Mouse (Mus musculus) hindbrain, embryonic 11.5 days (tissue): Measurements from ENCODE around the gene Fam83f. TPM values are rescaled to one million over a fixed set of nuclear protein-coding genes. Genes with fewer than 3 reads are reported as not detected.

Experiments
- ATAC-seq: fragments of 200-750 bp; cut with Nextera tagmentation; 2 replicates; pipeline ENCODE4 v1.8.0; 2017; ENCODE audit warnings: mild to moderate bottlenecking, moderate TSS enrichment, moderate library complexity; ENCODE audit not compliant: low FRiP score
- DNase-seq: peaks from one replicate; pipeline ENCODE4 v3.0.0-alpha.2; 2015; ENCODE audit warnings: low spot score
- H3K27ac ChIP-seq: fragments of 300-500 bp; sonication (generic); 2 replicates; pipeline ENCODE4 v1.5.1; 2014; ENCODE audit warnings: mild to moderate bottlenecking, low read depth, low read length
- H3K27me3 ChIP-seq: fragments of 300-500 bp; sonication (generic); 2 replicates; pipeline ENCODE4 v1.6.1; 2014; ENCODE audit warnings: mild to moderate bottlenecking, low read length, moderate library complexity, mixed read lengths; ENCODE audit not compliant: control insufficient read depth, insufficient read depth
- H3K36me3 ChIP-seq: fragments of 300-500 bp; sonication (generic); 2 replicates; pipeline ENCODE4 v1.6.1; 2014; ENCODE audit warnings: mild to moderate bottlenecking, low read length, moderate library complexity, mixed read lengths; ENCODE audit not compliant: control insufficient read depth, insufficient read depth
- H3K4me1 ChIP-seq: fragments of 300-500 bp; sonication (generic); replicated peaks from 2 replicates; pipeline ENCODE4 v1.6.1; 2014; ENCODE audit warnings: low read length, mixed read lengths; ENCODE audit not compliant: control insufficient read depth, insufficient read depth
- H3K4me2 ChIP-seq: fragments of 300-500 bp; sonication (generic); replicated peaks from 2 replicates; pipeline ENCODE4 v1.6.1; 2014; ENCODE audit warnings: mild to moderate bottlenecking, low read depth, low read length
- H3K4me3 ChIP-seq: fragments of 300-500 bp; sonication (generic); 2 replicates; pipeline ENCODE4 v1.5.1; 2014; ENCODE audit warnings: low read depth, low read length
- H3K9ac ChIP-seq: fragments of 300-500 bp; sonication (generic); 2 replicates; pipeline ENCODE4 v1.6.1; 2014; ENCODE audit warnings: low read depth, low read length
- H3K9me3 ChIP-seq: fragments of 300-500 bp; sonication (generic); 2 replicates; pipeline ENCODE4 v1.6.1; 2016; ENCODE audit warnings: low read length; ENCODE audit not compliant: control insufficient read depth
- WGBS: fragments of 180-500 bp; shearing (Covaris S2); extraction: QIAGEN DNeasy Blood & Tissue Kit; methylation state at CpG from one replicate; pipeline ENCODE4 v1.1.7; 2014; 5-methylcytosine and 5-hydroxymethylcytosine counted together
- polyA plus RNA-seq: library from polyadenylated mRNA; unstranded; fragments of >200 nt; fragmentation: Nextera tagmentation; extraction: Ambion mirVana; gene quantifications from 2 replicates; pipeline ENCODE4 v1.2.1, GENCODE M21; 2014

The Fam83f gene
- polyA plus RNA-seq, 1 experiment from 2014 or later = 0.11 TPM

DNA sequence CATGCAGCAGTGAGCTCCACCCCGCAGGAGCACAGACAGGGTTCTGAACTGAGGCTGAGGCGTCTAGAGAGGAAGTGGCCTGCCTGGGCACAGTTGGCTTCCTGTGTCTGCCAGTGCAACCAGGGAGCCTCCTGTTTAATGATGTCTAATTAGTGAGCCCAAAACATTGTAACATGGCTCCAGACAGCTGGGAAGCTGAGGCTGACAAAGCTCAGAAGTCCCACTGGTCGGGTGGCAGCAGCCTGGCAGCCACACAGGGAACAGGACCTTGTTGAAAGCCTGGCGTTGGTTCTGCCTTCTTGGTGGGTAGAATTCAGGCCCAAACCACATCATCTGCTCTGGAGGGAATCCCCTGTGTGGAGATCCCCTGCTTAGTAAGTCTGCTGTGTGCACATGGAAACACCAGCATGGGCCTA is 9.8 kb downstream of the Fam83f start:
- H3K4me1 ChIP-seq = peaks cover 6% of the 10 kb centered on the region
- H3K36me3 ChIP-seq = no peaks in the 10 kb centered on the region
- DNase-seq (no peak), ATAC-seq (no peak)
- H3K4me3 ChIP-seq = no peak overlapping the region
- 82% methylated on average over 4 of the region's 4 CpGs for WGBS
- H3K4me2 ChIP-seq = no peak overlapping the region
- H3K9ac ChIP-seq = no peak overlapping the region
- no peak overlapping the region for H3K27ac ChIP-seq
- H3K9me3 ChIP-seq = no peaks in the 10 kb centered on the region
- H3K27me3 ChIP-seq = no peaks in the 10 kb centered on the region

DNA sequence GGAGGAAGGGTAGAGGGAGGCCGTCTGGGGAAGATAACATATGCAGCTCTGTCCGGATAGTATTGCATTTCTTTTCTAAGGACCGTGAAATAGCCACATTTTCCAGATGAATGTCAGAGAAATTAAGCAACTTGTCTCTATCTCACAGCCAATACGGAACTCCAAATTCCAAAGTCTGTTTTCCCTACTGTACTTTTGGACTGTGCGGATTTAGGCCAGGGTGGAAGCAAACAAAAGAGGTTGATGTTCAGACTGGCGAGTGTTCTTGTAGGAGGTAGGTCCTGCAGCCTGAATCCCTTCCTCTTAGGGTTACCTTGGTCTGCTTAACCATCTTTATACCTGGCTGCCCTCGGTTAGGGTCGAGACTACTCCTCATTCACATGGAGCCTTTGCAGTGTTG is 10.7 kb downstream of the Fam83f start:
- H3K4me3 ChIP-seq = no peak overlapping the region
- ATAC-seq = no peak
- H3K27me3 ChIP-seq = no peaks in the 10 kb centered on the region
- peaks cover 6% of the 10 kb centered on the region for H3K4me1 ChIP-seq
- DNase-seq = no peak
- WGBS = 86% methylated on average over 8 of the region's 8 CpGs
- H3K27ac ChIP-seq = no peak overlapping the region
- H3K9ac ChIP-seq = no peak overlapping the region
- H3K36me3 ChIP-seq = no peaks in the 10 kb centered on the region
- H3K4me2 ChIP-seq = no peak overlapping the region
- no peaks in the 10 kb centered on the region for H3K9me3 ChIP-seq

DNA sequence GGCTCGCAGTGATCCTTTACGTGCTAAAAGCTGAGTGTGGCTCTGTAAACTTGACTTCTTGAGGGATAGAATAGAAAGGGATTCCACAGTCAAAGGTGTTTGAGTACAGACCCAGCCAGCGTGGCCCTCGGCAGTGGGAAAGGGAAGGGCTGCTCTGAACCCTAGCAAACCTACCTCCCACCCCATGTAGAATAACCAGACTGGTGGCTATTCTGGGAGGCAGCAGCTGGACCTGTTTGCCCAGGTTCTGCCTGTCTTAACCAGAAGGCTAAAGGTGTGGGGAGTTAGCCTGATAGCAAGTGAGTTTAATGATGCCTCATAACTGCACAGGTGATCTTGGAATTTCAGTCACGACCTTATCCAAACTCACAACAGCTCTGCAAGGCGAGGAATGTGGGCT is 11.5 kb downstream of the Fam83f start:
- H3K4me3 ChIP-seq = no peak overlapping the region
- peaks cover 6% of the 10 kb centered on the region for H3K4me1 ChIP-seq
- no peak overlapping the region for H3K4me2 ChIP-seq
- H3K27ac ChIP-seq = no peak overlapping the region
- H3K9me3 ChIP-seq = no peaks in the 10 kb centered on the region
- no peaks in the 10 kb centered on the region for H3K36me3 ChIP-seq
- DNase-seq (no peak), ATAC-seq (no peak)
- 85% methylated on average over 6 of the region's 6 CpGs for WGBS
- H3K9ac ChIP-seq = no peak overlapping the region
- no peaks in the 10 kb centered on the region for H3K27me3 ChIP-seq

DNA sequence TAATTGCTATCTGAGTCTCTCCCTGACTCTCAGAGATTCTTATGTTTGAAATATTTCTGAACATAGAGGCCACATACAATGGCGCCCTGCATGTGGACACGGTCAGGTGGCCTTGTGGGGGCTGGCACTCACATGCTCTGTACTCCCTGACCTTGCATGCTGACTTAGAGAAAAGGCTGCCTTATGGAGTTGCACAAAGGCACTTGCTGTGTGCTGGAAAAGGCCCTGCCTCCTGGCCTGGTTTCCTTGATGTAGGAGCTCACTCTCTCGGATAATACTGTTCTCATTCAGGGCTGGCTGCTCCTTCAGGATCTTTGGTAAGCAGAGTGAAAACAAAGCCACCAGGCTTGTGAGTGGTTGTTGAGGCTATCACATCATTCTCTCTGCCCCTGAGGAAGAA is 12.3 kb downstream of the Fam83f start:
- peaks cover 6% of the 10 kb centered on the region for H3K4me1 ChIP-seq
- no peaks in the 10 kb centered on the region for H3K27me3 ChIP-seq
- no peak overlapping the region for H3K9ac ChIP-seq
- DNase-seq (no peak), ATAC-seq (no peak)
- 50% methylated on average over 3 of the region's 3 CpGs for WGBS
- H3K4me3 ChIP-seq = no peak overlapping the region
- H3K27ac ChIP-seq = no peak overlapping the region
- no peaks in the 10 kb centered on the region for H3K36me3 ChIP-seq
- H3K9me3 ChIP-seq = no peaks in the 10 kb centered on the region
- no peak overlapping the region for H3K4me2 ChIP-seq

DNA sequence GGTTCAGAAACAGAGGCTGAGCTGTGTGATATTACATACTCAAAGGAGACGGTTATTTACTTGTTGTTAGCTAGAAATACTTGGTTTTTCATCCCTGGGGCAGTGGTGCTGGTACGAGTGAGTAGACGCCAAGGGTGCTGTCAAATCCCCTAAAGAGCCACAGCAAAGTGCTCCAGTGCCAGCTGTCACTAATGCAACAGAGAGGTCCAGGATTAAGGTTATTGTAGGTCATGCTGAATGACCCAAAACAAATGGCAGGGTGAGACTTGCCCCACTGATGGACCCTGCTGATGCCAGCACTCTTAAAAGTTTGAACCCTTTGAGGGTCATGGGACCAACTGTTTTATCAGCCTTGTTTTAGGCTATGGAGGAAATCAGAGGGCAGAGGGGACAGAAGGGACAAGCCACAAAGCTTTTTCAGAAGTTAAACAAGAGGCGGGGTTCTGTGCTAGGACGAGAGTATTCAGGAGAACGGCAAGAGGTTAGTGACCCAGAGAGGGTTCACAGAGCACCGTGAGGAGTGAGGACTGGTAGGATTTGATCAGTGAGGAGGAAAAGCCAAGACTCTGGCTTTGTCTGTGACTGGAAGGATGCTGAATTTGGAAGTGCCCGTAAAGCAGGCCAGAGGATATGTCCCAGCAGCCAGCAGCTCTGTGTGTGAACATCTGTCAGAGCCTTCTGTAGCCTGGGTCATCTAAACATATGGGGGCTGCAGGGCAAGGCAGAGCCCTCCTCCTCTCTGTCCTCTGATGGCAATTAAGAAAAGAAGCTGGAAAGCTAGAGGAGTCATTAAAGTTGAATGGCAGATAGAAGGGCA is 13.3 kb downstream of the Fam83f start:
- Histone ChIP-seq H3K27ac (no peak overlapping the region), H3K27me3 (no peaks in the 10 kb centered on the region), H3K4me1 (peaks cover 6% of the 10 kb centered on the region), H3K9me3 (no peaks in the 10 kb centered on the region), H3K4me3 (no peak overlapping the region), H3K4me2 (no peak overlapping the region), H3K36me3 (no peaks in the 10 kb centered on the region), H3K9ac (no peak overlapping the region)
- DNase-seq = no peak
- ATAC-seq = no peak
- 20% methylated on average over 8 of the region's 8 CpGs for WGBS

DNA sequence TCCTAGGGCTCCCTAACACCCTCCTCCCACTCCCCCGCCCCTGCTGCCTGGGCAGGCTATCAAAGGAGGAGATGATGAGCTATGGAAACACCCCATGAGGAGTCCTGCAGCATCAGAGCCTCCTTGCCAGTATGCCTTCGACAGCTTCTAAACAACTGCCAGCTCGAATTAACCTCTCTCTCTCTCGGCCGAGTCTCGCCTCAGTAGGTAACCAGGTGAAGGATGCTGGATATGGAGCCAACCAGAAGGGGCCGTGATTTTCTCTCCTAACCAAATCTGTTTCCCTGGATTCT is 13.9 kb downstream of the Fam83f start:
- H3K27me3 ChIP-seq = no peaks in the 10 kb centered on the region
- H3K9me3 ChIP-seq = no peaks in the 10 kb centered on the region
- peaks cover 6% of the 10 kb centered on the region for H3K4me1 ChIP-seq
- H3K4me2 ChIP-seq = no peak overlapping the region
- H3K4me3 ChIP-seq = no peak overlapping the region
- ATAC-seq (no peak; the same call in 1 of the 2 replicates), DNase-seq (peak; percentile 19)
- no peaks in the 10 kb centered on the region for H3K36me3 ChIP-seq
- WGBS = 40% methylated on average over 7 of the region's 7 CpGs
- no peak overlapping the region for H3K27ac ChIP-seq
- H3K9ac ChIP-seq = no peak overlapping the region

DNA sequence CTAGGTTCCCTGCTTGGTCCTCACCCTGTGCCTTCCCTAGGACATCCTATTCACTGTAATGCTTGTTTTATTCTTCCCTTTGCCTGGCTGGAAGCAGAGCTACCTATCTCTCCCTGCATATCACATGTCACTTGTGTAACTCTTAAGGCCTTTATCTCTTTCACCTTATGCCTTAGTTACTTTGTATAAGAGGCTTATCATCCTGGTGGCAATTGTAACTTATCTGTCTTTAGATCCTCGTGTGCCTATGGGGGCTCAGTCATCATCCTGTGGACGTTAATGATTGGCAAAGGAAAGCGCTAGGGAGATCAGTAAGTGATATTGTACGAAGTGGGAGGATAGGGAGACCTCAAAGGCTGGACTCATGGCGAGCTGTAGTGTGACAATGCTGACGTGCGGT is 16.9 kb downstream of the Fam83f start:
- Histone ChIP-seq H3K4me3 (no peak overlapping the region), H3K27ac (no peak overlapping the region), H3K9ac (no peak overlapping the region), H3K9me3 (no peaks in the 10 kb centered on the region), H3K4me2 (no peak overlapping the region), H3K36me3 (no peaks in the 10 kb centered on the region), H3K27me3 (no peaks in the 10 kb centered on the region), H3K4me1 (peaks cover 7% of the 10 kb centered on the region)
- DNase-seq (no peak), ATAC-seq (no peak)
- 78% methylated on average over 7 of the region's 7 CpGs for WGBS

GRCm38 (mm10) chr15:80693492-80693891 is 21.8 kb downstream of the Fam83f start:
- DNase-seq = no peak
- H3K36me3 ChIP-seq = no peaks in the 10 kb centered on the region
- H3K4me1 ChIP-seq = peaks cover 5% of the 10 kb centered on the region; the same call in 1 of the 2 replicates
- H3K9ac ChIP-seq = no peak overlapping the region
- 37% methylated on average over 3 of the region's 3 CpGs for WGBS
- no peak overlapping the region for H3K27ac ChIP-seq
- H3K4me2 ChIP-seq = no peak overlapping the region
- H3K27me3 ChIP-seq = no peaks in the 10 kb centered on the region
- no peak for ATAC-seq
- H3K9me3 ChIP-seq = no peaks in the 10 kb centered on the region
- no peak overlapping the region for H3K4me3 ChIP-seq

DNA sequence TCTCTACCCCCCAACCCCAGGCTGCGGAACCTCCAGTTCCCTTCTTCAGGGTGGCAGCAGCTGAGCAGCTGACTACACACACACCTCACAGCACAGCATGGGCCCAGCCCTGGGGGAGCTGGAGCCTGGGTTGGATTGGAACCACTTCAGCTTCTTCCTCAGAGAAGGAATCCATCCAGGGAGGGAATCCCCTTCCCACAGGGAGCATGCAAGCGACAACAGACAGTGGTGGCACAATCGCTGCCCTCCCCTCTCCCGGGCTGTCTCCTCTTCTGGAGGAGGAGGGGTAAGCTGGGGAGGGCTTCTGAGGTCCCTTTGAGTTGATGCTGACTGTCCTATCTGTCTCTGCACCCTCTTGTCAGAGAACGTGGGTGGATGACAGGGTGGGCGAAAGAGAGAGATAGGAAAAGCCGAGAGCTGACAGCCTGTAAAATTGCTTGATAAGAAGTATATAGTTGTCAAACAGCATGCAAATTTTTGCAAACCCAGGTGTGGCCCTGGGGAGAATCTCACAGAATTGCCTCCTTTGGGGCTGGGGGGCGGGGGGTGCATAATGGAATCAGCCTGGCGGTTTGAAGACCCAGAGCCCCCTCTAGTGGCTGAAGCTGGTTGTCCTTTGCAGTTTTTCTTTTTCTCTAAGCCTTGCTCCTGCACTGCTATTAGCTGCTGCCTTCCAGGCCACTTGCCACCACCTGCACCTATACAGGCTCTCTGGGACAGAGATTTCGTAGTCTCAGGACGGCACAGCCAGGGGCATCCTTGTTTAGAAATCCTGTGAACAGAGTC is 22.7 kb downstream of the Fam83f start:
- H3K9ac ChIP-seq = no peak overlapping the region
- H3K9me3 ChIP-seq = no peaks in the 10 kb centered on the region
- 24% methylated on average over 11 of the region's 11 CpGs for WGBS
- no peaks in the 10 kb centered on the region for H3K36me3 ChIP-seq
- no peak for ATAC-seq
- H3K27me3 ChIP-seq = no peaks in the 10 kb centered on the region
- H3K4me2 ChIP-seq = no peak overlapping the region
- H3K4me1 ChIP-seq = peaks cover 5% of the 10 kb centered on the region; the same call in 1 of the 2 replicates
- DNase-seq = peak; percentile 79
- no peak overlapping the region for H3K27ac ChIP-seq
- no peak overlapping the region for H3K4me3 ChIP-seq
